Comparison of ENCODE assay signal across 8 mouse cellular contexts in genomic region chr17:45516488-45516887, GRCm38 (mm10). TPM values are rescaled to one million over a fixed set of nuclear protein-coding genes. Genes with fewer than 3 reads are reported as not detected.
A peak's percentile ranks its signal among the peaks of the same experiment; 100 is the strongest.
DNase-seq lines count a peak whose midpoint lies in the region; TF ChIP-seq lines count a peak whose summit lies in the region.

No protein-coding gene starts in this region.

- no peak for TF ChIP-seq POLR2A in MEL (IDR thresholded peaks at IDR 0.05; ENCODE audit: control insufficient read depth in 1 of 2, insufficient read depth in 1 of 2, low read depth in 1 of 2, low read length in 2 of 2, poor library complexity in 1 of 2)

- H3K79me2 ChIP-seq in MEL (ENCODE audit: control insufficient read depth, insufficient read depth, low read length, poor library complexity): no peaks in the 10 kb centered on the region

- no peaks in the 10 kb centered on the region for H3K4me1 ChIP-seq in MEL (ENCODE audit: control insufficient read depth in 1 of 2, insufficient read depth in 2 of 2, low read length in 2 of 2)
- 0 out of 2 replicates have a peak, but pooled peaks cover 4% of the 10 kb centered on the region for H3K4me1 ChIP-seq in forebrain, embryonic 10.5 days

- DNase-seq in MEL (ENCODE audit: low read depth, low spot score): peak; percentile 77
- peak; percentile 48 for DNase-seq in c-Kit-negative CD71-positive TER-119-positive erythroid progenitor cells, embryonic 14.5 days (ENCODE audit: low read depth, low spot score)
- DNase-seq in forebrain, embryonic 10.5 days (ENCODE audit: extremely low spot score, low spot score): peak; percentile 74
- peak; percentile 87 for DNase-seq in heart, postnatal 4 days
- DNase-seq in layer of hippocampus, adult 9-11 months: peak; percentile 56
- peak; percentile 84 for DNase-seq in lung, postnatal 36 days
- peak; percentile 84 for DNase-seq in retina, postnatal 1 day
- peak; percentile 48 for DNase-seq in urinary bladder, adult 2 months (ENCODE audit: low spot score)

- no peaks in the 10 kb centered on the region; a peak in 1 of 4 replicates for H3K36me3 ChIP-seq in MEL (ENCODE audit: control insufficient read depth in 1 of 2, insufficient read depth in 2 of 2, low read length in 2 of 2)
- H3K36me3 ChIP-seq in forebrain, embryonic 10.5 days (replicated peaks): peaks cover 68% of the 10 kb centered on the region

- no peaks in the 10 kb centered on the region for H3K9me3 ChIP-seq in MEL (replicated peaks; ENCODE audit: insufficient read depth, low read length)
- H3K9me3 ChIP-seq in forebrain, embryonic 10.5 days: no peaks in the 10 kb centered on the region

- 55% methylated on average over 8 of the region's 8 CpGs for WGBS in forebrain, embryonic 10.5 days

- H3K27ac ChIP-seq in MEL (ENCODE audit: control insufficient read depth, low read depth, low read length): no peak overlapping the region
- no peak overlapping the region for H3K27ac ChIP-seq in forebrain, embryonic 10.5 days

- TF ChIP-seq EP300 in MEL (IDR thresholded peaks at IDR 0.05; ENCODE audit: low read depth in 1 of 2, low read length in 2 of 2): no peak

- peak; percentile 70 to 99 (median 85) for TF ChIP-seq CTCF in MEL (IDR thresholded peaks at IDR 0.05 in 2 of 3, conservative IDR thresholded peaks at IDR 0.05 in 1 of 3; ENCODE audit: control insufficient read depth in 1 of 3, insufficient read depth in 1 of 3, low read depth in 2 of 3, low read length in 3 of 3, poor library complexity in 1 of 3, severe bottlenecking in 1 of 3)

- no peaks in the 10 kb centered on the region for H3K27me3 ChIP-seq in MEL (ENCODE audit: control insufficient read depth in 1 of 2, insufficient read depth in 2 of 2, low read length in 2 of 2)
- H3K27me3 ChIP-seq in forebrain, embryonic 10.5 days (ENCODE audit: poor library complexity, severe bottlenecking): no peaks in the 10 kb centered on the region

- H3K4me3 ChIP-seq in MEL (ENCODE audit: control insufficient read depth in 1 of 2, insufficient read depth in 1 of 2, low read depth in 2 of 2, low read length in 2 of 2): no peak overlapping the region
- no peak overlapping the region for H3K4me3 ChIP-seq in forebrain, embryonic 10.5 days

- H3K9ac ChIP-seq in MEL (ENCODE audit: control insufficient read depth, low read depth, low read length, poor library complexity, severe bottlenecking): no peak overlapping the region

- TF ChIP-seq RAD21 in MEL (IDR thresholded peaks at IDR 0.05; ENCODE audit: low read depth, low read length): peak; percentile 65

TF ChIP-seq in MEL, 35 proteins besides CTCF, POLR2A, EP300 and RAD21:
- TF ChIP-seq CHD2 (IDR thresholded peaks at IDR 0.05; ENCODE audit: low read length) (no peak), SMC3 (IDR thresholded peaks at IDR 0.05; ENCODE audit: low read depth, low read length) (peak; percentile 77), ZC3H11A (IDR thresholded peaks at IDR 0.05; ENCODE audit: low read depth, low read length) (peak; percentile 25), TAL1 (IDR thresholded peaks at IDR 0.05; ENCODE audit: low read length) (no peak), KAT2A (conservative IDR thresholded peaks at IDR 0.05; ENCODE audit: low read depth, low read length) (no peak)

RNA-seq across cellular contexts. Expression of gene Tcte1, which starts 6.7 kb away (rescaled TPM):
- total RNA-seq in MEL (2012; rRNA removed): not detected in 2 replicates
- not detected for polyA plus RNA-seq in MEL (2012; ENCODE audit: insufficient read depth in 1 of 2, insufficient read length in 2 of 2, low read depth in 1 of 2, low replicate concordance in 2 of 2, missing spikeins in 1 of 2)
- 1.1 and 1.3 TPM in 2 replicates for polyA plus RNA-seq in forebrain, embryonic 10.5 days (2016; fragmentation: Nextera tagmentation; extraction: Ambion mirVana)
- total RNA-seq in heart, postnatal 4 days (2021): not detected
- polyA plus RNA-seq in urinary bladder, adult 2 months (2012; rRNA removed): 0.01 TPM in 1 of 2 replicates, not detected in the other

RNA-seq across cellular contexts. Expression of gene Aars2, which starts 9.8 kb away (rescaled TPM):
- total RNA-seq in MEL (2012; rRNA removed): 13.6 and 14.4 TPM in 2 replicates
- 10 to 100 TPM; 25.6 to 63.5 TPM for polyA plus RNA-seq in MEL (2012; ENCODE audit: insufficient read depth in 1 of 2, insufficient read length in 2 of 2, low read depth in 1 of 2, low replicate concordance in 2 of 2, missing spikeins in 1 of 2)
- polyA plus RNA-seq in forebrain, embryonic 10.5 days (2016; fragmentation: Nextera tagmentation; extraction: Ambion mirVana): 33.9 and 35.1 TPM in 2 replicates
- total RNA-seq in heart, postnatal 4 days (2021): 10 to 100 TPM; 21.5 to 21.9 TPM
- 10.2 TPM in 2 replicates for polyA plus RNA-seq in urinary bladder, adult 2 months (2012; rRNA removed)

RNA-seq across cellular contexts. Expression of gene Tmem151b, which starts 33.0 kb away (rescaled TPM):
- 0.15 and 0.33 TPM in 2 replicates for total RNA-seq in MEL (2012; rRNA removed)
- 1 to 10 TPM in 1 of 2 experiments, not detected in 1; 1.1 TPM for polyA plus RNA-seq in MEL (2012; ENCODE audit: insufficient read depth in 1 of 2, insufficient read length in 2 of 2, low read depth in 1 of 2, low replicate concordance in 2 of 2, missing spikeins in 1 of 2)
- 4.8 and 6.3 TPM in 2 replicates for polyA plus RNA-seq in forebrain, embryonic 10.5 days (2016; fragmentation: Nextera tagmentation; extraction: Ambion mirVana)
- under 1 TPM; 0.20 to 0.24 TPM for total RNA-seq in heart, postnatal 4 days (2021)
- polyA plus RNA-seq in urinary bladder, adult 2 months (2012; rRNA removed): 0.51 and 0.81 TPM in 2 replicates

RNA-seq across cellular contexts. Expression of gene Nfkbie, which starts 39.0 kb away (rescaled TPM):
- 2.7 and 3.3 TPM in 2 replicates for total RNA-seq in MEL (2012; rRNA removed)
- polyA plus RNA-seq in MEL (2012; ENCODE audit: insufficient read depth in 1 of 2, insufficient read length in 2 of 2, low read depth in 1 of 2, low replicate concordance in 2 of 2, missing spikeins in 1 of 2): 1 to 10 TPM in 1 of 2 experiments, not detected in 1; 5.7 TPM
- polyA plus RNA-seq in forebrain, embryonic 10.5 days (2016; fragmentation: Nextera tagmentation; extraction: Ambion mirVana): 6.6 and 6.9 TPM in 2 replicates
- total RNA-seq in heart, postnatal 4 days (2021): 1 to 10 TPM; 1.5 to 1.9 TPM
- 5.7 and 6.1 TPM in 2 replicates for polyA plus RNA-seq in urinary bladder, adult 2 months (2012; rRNA removed)

RNA-seq across cellular contexts. Expression of gene Spats1, which starts 41.3 kb away (rescaled TPM):
- total RNA-seq in MEL (2012; rRNA removed): 1.4 and 1.5 TPM in 2 replicates
- polyA plus RNA-seq in MEL (2012; ENCODE audit: insufficient read depth in 1 of 2, insufficient read length in 2 of 2, low read depth in 1 of 2, low replicate concordance in 2 of 2, missing spikeins in 1 of 2): 100 to 1,000 TPM in 1 of 2 experiments, 1 to 10 TPM in 1; 2.5 to 149 TPM
- 0.48 and 0.50 TPM in 2 replicates for polyA plus RNA-seq in forebrain, embryonic 10.5 days (2016; fragmentation: Nextera tagmentation; extraction: Ambion mirVana)
- under 1 TPM; 0.71 to 0.92 TPM for total RNA-seq in heart, postnatal 4 days (2021)
- polyA plus RNA-seq in urinary bladder, adult 2 months (2012; rRNA removed): 0.14 TPM in 1 of 2 replicates, not detected in the other
